Mouse (Mus musculus) heart, embryonic 15.5 days (tissue): Measurements from ENCODE around the gene Unc93b1. TPM values are rescaled to one million over a fixed set of nuclear protein-coding genes. Genes with fewer than 3 reads are reported as not detected.

ENCODE experiments used
- ATAC-seq: fragments of 200-750 bp; cut with Nextera tagmentation; replicated peaks from 2 replicates; pipeline ENCODE4 v1.8.0; 2017; ENCODE audit warnings: low read depth, moderate TSS enrichment; ENCODE audit not compliant: insufficient number of reproducible peaks, insufficient read depth, low FRiP score
- H3K27ac ChIP-seq: fragments of 300-500 bp; sonication (generic); 2 replicates; pipeline ENCODE4 v1.5.1; 2015; ENCODE audit warnings: mild to moderate bottlenecking, inconsistent platforms
- H3K27me3 ChIP-seq: fragments of 300-500 bp; sonication (generic); 2 replicates; pipeline ENCODE4 v1.6.1; 2015; ENCODE audit warnings: inconsistent platforms
- H3K36me3 ChIP-seq: fragments of 300-500 bp; sonication (generic); 2 replicates; pipeline ENCODE4 v1.6.1; 2015; ENCODE audit warnings: mild to moderate bottlenecking, inconsistent platforms
- H3K4me1 ChIP-seq: fragments of 300-500 bp; sonication (generic); replicated peaks from 2 replicates; pipeline ENCODE4 v1.6.1; 2015; ENCODE audit warnings: inconsistent platforms
- H3K4me2 ChIP-seq: fragments of 300-500 bp; sonication (generic); 2 replicates; pipeline ENCODE4 v1.6.1; 2015; ENCODE audit warnings: inconsistent platforms, mild to moderate bottlenecking, moderate library complexity
- H3K4me3 ChIP-seq: fragments of 300-500 bp; sonication (generic); 2 replicates; pipeline ENCODE4 v1.5.1; 2015; ENCODE audit warnings: mild to moderate bottlenecking, inconsistent platforms
- H3K9ac ChIP-seq: fragments of 300-500 bp; sonication (generic); 2 replicates; pipeline ENCODE4 v1.6.1; 2015; ENCODE audit warnings: mild to moderate bottlenecking, inconsistent platforms
- H3K9me3 ChIP-seq: fragments of 300-500 bp; sonication (generic); replicated peaks from 2 replicates; pipeline ENCODE4 v1.6.1; 2016; ENCODE audit warnings: inconsistent platforms
- WGBS: fragments of 180-500 bp; shearing (Covaris S2); methylation state at CpG from one replicate; pipeline ENCODE4 v1.1.7; 2015; ENCODE audit warnings: mixed read lengths; 5-methylcytosine and 5-hydroxymethylcytosine counted together
- polyA plus RNA-seq: library from polyadenylated mRNA; unstranded; fragments of >200 nt; fragmentation: Nextera tagmentation; extraction: Ambion mirVana; gene quantifications from 2 replicates; pipeline ENCODE4 v1.2.1, GENCODE M21; 2015

Unc93b1 gene
- polyA plus RNA-seq, 1 experiment from 2014 or later, result 15.0 TPM

DNA sequence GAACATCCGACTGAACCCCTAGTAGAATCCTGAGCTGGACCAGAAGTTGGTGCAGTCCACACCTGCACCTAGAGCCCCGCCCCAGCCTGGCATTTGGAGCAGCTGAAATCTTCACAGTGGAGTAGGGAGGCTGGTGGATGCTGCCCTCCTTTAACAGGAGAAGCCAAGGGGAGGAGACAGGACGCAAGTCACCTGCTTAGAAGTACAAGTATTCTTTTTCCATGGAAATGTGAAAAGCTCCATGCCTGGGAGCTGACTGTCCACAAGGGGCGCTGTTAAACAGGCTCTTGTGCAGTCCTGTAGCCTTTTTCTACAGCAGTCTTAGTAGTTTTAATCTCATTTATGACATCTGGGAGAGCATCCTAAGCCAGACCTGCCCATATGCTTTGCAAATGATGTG, 53.8 kb downstream of the Unc93b1 start:
- WGBS, result 87% methylated on average over 4 of the region's 4 CpGs
- no peaks in the 10 kb centered on the region for H3K36me3 ChIP-seq
- no peak overlapping the region for H3K9ac ChIP-seq
- no peak overlapping the region for H3K4me3 ChIP-seq
- H3K4me1 ChIP-seq, result peaks cover 27% of the 10 kb centered on the region
- no peak overlapping the region for H3K4me2 ChIP-seq
- no peak for ATAC-seq
- no peaks in the 10 kb centered on the region for H3K9me3 ChIP-seq
- H3K27ac ChIP-seq, result no peak overlapping the region
- peaks cover 10% of the 10 kb centered on the region; the same call in 1 of the 2 replicates for H3K27me3 ChIP-seq

DNA sequence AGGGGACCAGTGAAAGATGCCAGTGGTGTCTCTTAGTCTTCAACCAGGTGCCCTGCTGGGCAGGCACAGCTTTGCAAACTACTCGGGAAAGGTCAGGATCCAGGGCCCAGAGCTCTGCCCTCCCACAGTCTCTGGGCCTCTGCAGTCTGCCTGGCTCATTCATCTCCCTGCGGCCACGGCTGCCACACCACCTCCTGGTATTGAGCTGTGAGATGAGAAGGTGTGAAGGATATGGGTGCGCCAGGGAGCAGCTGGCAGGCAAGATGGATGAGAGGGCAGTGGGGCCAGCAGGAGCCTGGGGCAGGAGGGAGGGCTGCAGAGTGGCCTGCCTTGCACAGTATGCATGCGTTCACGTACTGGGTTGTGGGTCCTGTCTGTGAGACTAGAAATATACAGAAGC, 55.8 kb downstream of the Unc93b1 start:
- Histone ChIP-seq H3K4me3 (no peak overlapping the region), H3K4me1 (peaks cover 14% of the 10 kb centered on the region), H3K9me3 (no peaks in the 10 kb centered on the region), H3K9ac (no peak overlapping the region), H3K4me2 (no peak overlapping the region), H3K36me3 (no peaks in the 10 kb centered on the region), H3K27ac (no peak overlapping the region), H3K27me3 (peaks cover 10% of the 10 kb centered on the region; the same call in 1 of the 2 replicates)
- 47% methylated on average over 6 of the region's 6 CpGs for WGBS
- ATAC-seq, result no peak

DNA sequence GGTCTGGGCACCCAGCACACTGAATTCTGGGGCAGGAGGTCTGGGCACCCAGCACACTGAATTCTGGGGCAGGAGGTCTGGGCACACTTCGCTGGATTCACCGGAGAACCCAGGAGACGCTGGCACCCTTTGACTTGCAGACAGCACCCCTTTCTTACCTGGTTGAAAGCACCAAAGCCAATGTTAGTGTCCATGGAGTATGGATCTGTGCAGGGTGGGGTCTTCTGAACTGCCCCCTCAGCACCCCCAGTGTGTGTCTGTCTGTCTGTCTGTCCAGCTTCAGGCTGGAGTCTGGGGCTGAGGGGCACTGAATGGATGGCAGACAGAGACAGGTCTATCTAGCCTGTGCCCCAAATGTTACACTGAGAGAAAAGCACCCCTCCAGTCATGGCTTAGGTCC, 56.6 kb downstream of the Unc93b1 start:
- Histone ChIP-seq H3K9me3 (no peaks in the 10 kb centered on the region), H3K27me3 (peaks cover 10% of the 10 kb centered on the region; the same call in 1 of the 2 replicates), H3K4me3 (no peak overlapping the region), H3K27ac (no peak overlapping the region), H3K9ac (no peak overlapping the region), H3K4me2 (no peak overlapping the region), H3K4me1 (peaks cover 6% of the 10 kb centered on the region), H3K36me3 (no peaks in the 10 kb centered on the region)
- no peak for ATAC-seq
- WGBS, result 97% methylated on average over 3 of the region's 3 CpGs

DNA sequence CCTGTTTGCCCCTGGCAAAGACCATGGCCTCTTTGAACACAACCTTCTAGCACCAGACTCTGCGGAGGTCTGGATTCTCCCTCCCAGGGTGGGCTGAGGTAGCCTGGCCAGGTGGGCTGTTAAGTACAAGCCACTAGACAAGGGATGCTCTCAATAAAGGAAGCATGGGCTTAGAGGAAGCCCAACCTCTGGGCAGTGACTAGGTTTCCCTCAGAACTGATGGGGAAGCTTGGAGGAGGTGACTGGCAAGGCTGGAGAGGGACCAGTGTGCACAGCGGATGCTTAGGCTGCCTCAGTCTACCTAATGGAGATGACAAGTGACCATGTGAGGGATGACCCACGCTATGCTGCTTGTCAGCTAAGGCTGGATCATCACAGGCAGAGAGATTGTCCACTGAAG, 57.0 kb downstream of the Unc93b1 start:
- no peaks in the 10 kb centered on the region for H3K9me3 ChIP-seq
- ATAC-seq, result no peak
- H3K27me3 ChIP-seq, result peaks cover 10% of the 10 kb centered on the region; the same call in 1 of the 2 replicates
- WGBS, result 80% methylated on average over 3 of the region's 3 CpGs
- H3K4me1 ChIP-seq, result peaks cover 2% of the 10 kb centered on the region
- H3K27ac ChIP-seq, result no peak overlapping the region
- no peak overlapping the region for H3K4me3 ChIP-seq
- H3K4me2 ChIP-seq, result no peak overlapping the region
- no peak overlapping the region for H3K9ac ChIP-seq
- no peaks in the 10 kb centered on the region for H3K36me3 ChIP-seq

- Histone ChIP-seq H3K4me1 (no peaks in the 10 kb centered on the region), H3K27me3 (peaks cover 10% of the 10 kb centered on the region; the same call in 1 of the 2 replicates), H3K27ac (no peak within 1 kb of the TSS), H3K4me2 (no peak within 1 kb of the TSS), H3K4me3 (no peak within 1 kb of the TSS), H3K36me3 (no peaks in the 10 kb centered on the region), H3K9me3 (no peaks in the 10 kb centered on the region), H3K9ac (no peak within 1 kb of the TSS)
- WGBS, result 62% methylated on average over 5 of the region's 5 CpGs
- no peak for ATAC-seq
Measured at GRCm38 (mm10) chr19:3992416-3992815, 57.4 kb downstream of the Unc93b1 start, which contains the start of gene Tbx10. Gene Tbx10, plus strand, starts transcription at chr19:3992752.

GRCm38 (mm10) chr19:3994932-3995331, 59.9 kb downstream of the Unc93b1 start:
- Histone ChIP-seq H3K9ac (no peak overlapping the region), H3K36me3 (no peaks in the 10 kb centered on the region), H3K27me3 (peaks cover 10% of the 10 kb centered on the region; the same call in 1 of the 2 replicates), H3K4me1 (peaks cover 7% of the 10 kb centered on the region), H3K4me2 (no peak overlapping the region), H3K27ac (no peak overlapping the region), H3K9me3 (no peaks in the 10 kb centered on the region), H3K4me3 (no peak overlapping the region)
- 71% methylated on average over 6 of the region's 6 CpGs for WGBS
- ATAC-seq, result no peak

GRCm38 (mm10) chr19:3995505-3995904, 60.5 kb downstream of the Unc93b1 start:
- WGBS, result 88% methylated on average over 3 of the region's 3 CpGs
- Histone ChIP-seq H3K4me2 (no peak overlapping the region), H3K27ac (no peak overlapping the region), H3K4me1 (peaks cover 7% of the 10 kb centered on the region), H3K4me3 (no peak overlapping the region), H3K9ac (no peak overlapping the region), H3K9me3 (no peaks in the 10 kb centered on the region), H3K36me3 (no peaks in the 10 kb centered on the region), H3K27me3 (peaks cover 10% of the 10 kb centered on the region; the same call in 1 of the 2 replicates)
- no peak for ATAC-seq

- no peak for ATAC-seq
- Histone ChIP-seq H3K4me1 (peaks cover 10% of the 10 kb centered on the region), H3K27me3 (peaks cover 10% of the 10 kb centered on the region; the same call in 1 of the 2 replicates), H3K27ac (no peak overlapping the region), H3K9ac (no peak overlapping the region), H3K36me3 (no peaks in the 10 kb centered on the region), H3K4me2 (no peak overlapping the region), H3K9me3 (no peaks in the 10 kb centered on the region), H3K4me3 (no peak overlapping the region)
- whole genome bisulfite sequencing, result 66% methylated on average over 7 of the region's 7 CpGs
Measured at GRCm38 (mm10) chr19:3996106-3996505, 61.1 kb downstream of the Unc93b1 start.

- Histone ChIP-seq H3K4me1 (peaks cover 16% of the 10 kb centered on the region), H3K27me3 (peaks cover 10% of the 10 kb centered on the region; the same call in 1 of the 2 replicates), H3K9ac (no peak overlapping the region), H3K4me3 (no peak overlapping the region), H3K36me3 (no peaks in the 10 kb centered on the region), H3K27ac (no peak overlapping the region), H3K4me2 (no peak overlapping the region), H3K9me3 (no peaks in the 10 kb centered on the region)
- WGBS, result 75% methylated on average over 8 of the region's 8 CpGs
- no peak for ATAC-seq
Measured at GRCm38 (mm10) chr19:3996747-3997146, 61.8 kb downstream of the Unc93b1 start.

DNA sequence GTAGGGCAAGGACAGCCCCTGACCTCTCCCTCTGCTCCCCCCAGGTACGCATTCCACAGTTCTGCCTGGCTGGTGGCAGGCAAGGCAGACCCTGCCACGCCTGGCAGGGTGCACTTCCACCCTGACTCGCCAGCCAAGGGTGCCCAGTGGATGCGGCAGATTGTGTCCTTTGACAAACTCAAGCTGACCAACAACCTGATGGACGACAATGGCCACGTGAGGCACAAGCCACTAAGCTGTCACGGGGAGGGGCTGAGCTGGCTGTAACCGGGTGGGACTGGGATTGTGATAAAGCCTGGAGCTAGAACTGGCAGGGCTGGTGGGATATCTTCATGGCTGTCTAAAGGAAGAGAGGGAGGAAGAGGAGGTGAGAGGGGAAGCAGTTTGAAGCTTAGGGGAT, 62.2 kb downstream of the Unc93b1 start:
- no peaks in the 10 kb centered on the region for H3K9me3 ChIP-seq
- H3K4me1 ChIP-seq, result peaks cover 21% of the 10 kb centered on the region
- H3K27ac ChIP-seq, result no peak overlapping the region
- no peaks in the 10 kb centered on the region for H3K36me3 ChIP-seq
- H3K27me3 ChIP-seq, result peaks cover 8% of the 10 kb centered on the region; the same call in 1 of the 2 replicates
- WGBS, result 52% methylated on average over 8 of the region's 8 CpGs
- ATAC-seq, result no peak
- no peak overlapping the region for H3K4me2 ChIP-seq
- H3K4me3 ChIP-seq, result no peak overlapping the region
- no peak overlapping the region for H3K9ac ChIP-seq

GRCm38 (mm10) chr19:3998335-3998734, 63.3 kb downstream of the Unc93b1 start:
- Histone ChIP-seq H3K9ac (no peak overlapping the region), H3K4me2 (no peak overlapping the region), H3K4me1 (peaks cover 28% of the 10 kb centered on the region), H3K9me3 (no peaks in the 10 kb centered on the region), H3K27me3 (peaks cover 2% of the 10 kb centered on the region; the same call in 1 of the 2 replicates), H3K4me3 (no peak overlapping the region), H3K36me3 (no peaks in the 10 kb centered on the region), H3K27ac (no peak overlapping the region)
- no peak for ATAC-seq
- 73% methylated on average over 8 of the region's 8 CpGs for WGBS
